In the genomic region with DNA sequence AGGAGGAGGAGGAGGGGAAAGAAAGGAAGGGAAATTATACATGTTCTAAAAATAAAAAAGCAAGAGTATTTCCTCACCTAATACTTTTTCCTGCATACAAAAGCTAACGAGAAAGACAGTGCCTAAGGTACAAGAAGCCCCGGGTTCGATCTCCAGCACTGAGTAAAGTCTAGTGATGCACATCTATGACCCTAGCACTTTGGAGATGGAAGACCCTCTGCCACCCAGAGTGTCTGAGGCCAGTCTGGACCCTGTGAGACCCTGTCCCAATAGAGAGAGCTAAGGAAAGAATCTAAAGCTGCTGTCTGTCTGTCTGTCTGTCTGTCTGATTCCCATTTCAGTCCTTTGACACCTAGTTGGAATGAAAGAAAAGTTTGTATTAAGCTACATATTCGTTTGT, we compare ENCODE assay signal across 19 mouse cellular contexts. TPM values are rescaled to one million over a fixed set of nuclear protein-coding genes. Genes with fewer than 3 reads are reported as not detected.
A peak's percentile ranks its signal among the peaks of the same experiment; 100 is the strongest.
DNase-seq lines count a peak whose midpoint lies in the region; ATAC-seq and TF ChIP-seq lines count a peak whose summit lies in the region.
"Had no signal": no experiment of that assay in that cellular context is flagged by ENCODE, and none has a peak within 500 bp of the region (broad histone marks: within the 10 kb centered on the region; RNA-seq: fewer than 3 reads in every experiment).

No protein-coding gene starts in this region.

- DNase-seq in heart, embryonic 10.5 days (ENCODE audit: low spot score): no peak
- DNase-seq in heart, adult 9 months (ENCODE audit: low spot score in 2 of 2): no peak
- no peak for DNase-seq in forebrain, embryonic 10.5 days (ENCODE audit: extremely low spot score, low spot score)
- no peak for DNase-seq in forebrain, postnatal 0 days
- DNase-seq in layer of hippocampus, adult 9-10 months (ENCODE audit: low spot score): no peak
- DNase-seq: cerebellum, adult 8-10 months; liver, embryonic 13.5 days had no signal

- H3K4me1 ChIP-seq in heart, embryonic 10.5 days: peaks cover 12% of the 10 kb centered on the region; the same call in 1 of the 2 replicates
- peaks cover 45% of the 10 kb centered on the region for H3K4me1 ChIP-seq in forebrain, embryonic 10.5 days
- H3K4me1 ChIP-seq in forebrain, postnatal 0 days (ENCODE audit: insufficient read depth): peaks cover 6% of the 10 kb centered on the region
- H3K4me1 ChIP-seq in midbrain, embryonic 15.5 days: peaks cover 16% of the 10 kb centered on the region
- H3K4me1 ChIP-seq: heart, embryonic 15.5 days; kidney, embryonic 15.5 days; liver, embryonic 13.5 days had no signal

- no peaks in the 10 kb centered on the region for H3K27me3 ChIP-seq in heart, embryonic 10.5 days (ENCODE audit: insufficient read depth, poor library complexity, severe bottlenecking)
- H3K27me3 ChIP-seq in forebrain, embryonic 10.5 days (ENCODE audit: poor library complexity, severe bottlenecking): no peaks in the 10 kb centered on the region
- no peaks in the 10 kb centered on the region for H3K27me3 ChIP-seq in forebrain, postnatal 0 days (ENCODE audit: insufficient read depth, low read length)
- H3K27me3 ChIP-seq in midbrain, embryonic 15.5 days (replicated peaks): no peaks in the 10 kb centered on the region
- H3K27me3 ChIP-seq: heart, embryonic 15.5 days; kidney, embryonic 15.5 days; limb, embryonic 12.5 days; liver, embryonic 13.5 days had no signal

- H3K4me3 ChIP-seq in heart, embryonic 10.5 days: no peak overlapping the region
- H3K4me3 ChIP-seq in forebrain, embryonic 10.5 days: 0 out of 2 replicates have a peak overlapping the region, but pooled peaks have one; percentile 7
- no peak overlapping the region for H3K4me3 ChIP-seq in forebrain, postnatal 0 days (ENCODE audit: low read depth, low read length)
- no peak overlapping the region for H3K4me3 ChIP-seq in midbrain, embryonic 15.5 days
- H3K4me3 ChIP-seq: heart, embryonic 15.5 days; kidney, embryonic 15.5 days; limb, embryonic 12.5 days; liver, embryonic 13.5 days had no signal

- no peak for ATAC-seq in forebrain, postnatal 0 days
- ATAC-seq in midbrain, embryonic 15.5 days (replicated peaks): no peak
- no peak for ATAC-seq in megakaryocyte-erythroid progenitor cell, adult 5-6 weeks (replicated peaks; ENCODE audit: low FRiP score, low TSS enrichment, poor library complexity, severe bottlenecking)
- no peak for ATAC-seq in inflammation-experienced regulatory T-cells, adult 6 months
- ATAC-seq: activated CD4-positive, CD25-positive, alpha-beta regulatory T cell, adult 4 months; intestine, postnatal 0 days had no signal

- H3K9ac ChIP-seq in forebrain, postnatal 0 days: no peak overlapping the region
- H3K9ac ChIP-seq in midbrain, embryonic 15.5 days: no peak overlapping the region
- H3K9ac ChIP-seq: heart, embryonic 15.5 days; kidney, embryonic 15.5 days; limb, embryonic 12.5 days; liver, embryonic 13.5 days; lung, embryonic 14.5 days had no signal

- H3K27ac ChIP-seq in heart, embryonic 10.5 days: 0 out of 2 replicates have a peak overlapping the region, but pooled peaks have one; percentile 1
- H3K27ac ChIP-seq in forebrain, embryonic 10.5 days: peak overlapping the region; percentile 89
- peak overlapping the region; percentile 5; the same call in 1 of the 2 replicates for H3K27ac ChIP-seq in forebrain, postnatal 0 days (ENCODE audit: low read depth, low read length)
- H3K27ac ChIP-seq in midbrain, embryonic 15.5 days: peak overlapping the region; percentile 31; the same call in 1 of the 2 replicates
- H3K27ac ChIP-seq: heart, embryonic 15.5 days; kidney, embryonic 15.5 days; limb, embryonic 12.5 days; liver, embryonic 13.5 days; macrophage; stomach, postnatal 0 days had no signal

- WGBS in heart, embryonic 10.5 days: 79% methylated on average over 4 of the region's 4 CpGs
- WGBS in forebrain, embryonic 10.5 days: 64% methylated on average over 4 of the region's 4 CpGs
- WGBS in forebrain, postnatal 0 days: 31% methylated on average over 4 of the region's 4 CpGs
- 62% methylated on average over 4 of the region's 4 CpGs for WGBS in midbrain, embryonic 15.5 days

- no peaks in the 10 kb centered on the region for H3K36me3 ChIP-seq in heart, embryonic 10.5 days
- no peaks in the 10 kb centered on the region for H3K36me3 ChIP-seq in forebrain, embryonic 10.5 days (replicated peaks)
- H3K36me3 ChIP-seq in forebrain, postnatal 0 days (ENCODE audit: insufficient read depth): no peaks in the 10 kb centered on the region
- no peaks in the 10 kb centered on the region for H3K36me3 ChIP-seq in midbrain, embryonic 15.5 days (replicated peaks)
- H3K36me3 ChIP-seq: G1E; heart, embryonic 15.5 days; kidney, embryonic 15.5 days; limb, embryonic 12.5 days; liver, embryonic 13.5 days had no signal

- H3K9me3 ChIP-seq in heart, embryonic 10.5 days: no peaks in the 10 kb centered on the region
- no peaks in the 10 kb centered on the region for H3K9me3 ChIP-seq in forebrain, embryonic 10.5 days
- no peaks in the 10 kb centered on the region for H3K9me3 ChIP-seq in forebrain, postnatal 0 days (ENCODE audit: low read length)
- no peaks in the 10 kb centered on the region for H3K9me3 ChIP-seq in midbrain, embryonic 15.5 days
- H3K9me3 ChIP-seq: heart, embryonic 15.5 days; kidney, embryonic 15.5 days; limb, embryonic 12.5 days; liver, embryonic 13.5 days had no signal

- no peak overlapping the region for H3K4me2 ChIP-seq in forebrain, postnatal 0 days (ENCODE audit: low read depth)
- no peak overlapping the region for H3K4me2 ChIP-seq in midbrain, embryonic 15.5 days
- H3K4me2 ChIP-seq: heart, embryonic 15.5 days; kidney, embryonic 15.5 days; limb, embryonic 12.5 days; liver, embryonic 13.5 days; lung, embryonic 14.5 days had no signal

- no peak for TF ChIP-seq CTCF in forebrain, postnatal 0 days (IDR thresholded peaks at IDR 0.05; ENCODE audit: low read depth)

RNA-seq across cellular contexts. Expression of a gene that starts 40.0 kb away (rescaled TPM):
- polyA plus RNA-seq in heart, embryonic 10.5 days (2016; fragmentation: Nextera tagmentation; extraction: Ambion mirVana): 32.5 and 33.9 TPM in 2 replicates
- polyA plus RNA-seq in forebrain, embryonic 10.5 days (2016; fragmentation: Nextera tagmentation; extraction: Ambion mirVana): 19.6 and 21.2 TPM in 2 replicates
- 32.0 and 43.7 TPM in 2 replicates for total RNA-seq in forebrain, postnatal 0 days (2014; rRNA removed)
- polyA plus RNA-seq in forebrain, postnatal 0 days (2015; fragmentation: Nextera tagmentation; extraction: Ambion mirVana): 16.3 and 17.0 TPM in 2 replicates
- 16.9 and 19.9 TPM in 2 replicates for polyA plus RNA-seq in midbrain, embryonic 15.5 days (2015; fragmentation: Nextera tagmentation; extraction: Ambion mirVana)
- total RNA-seq in megakaryocyte-erythroid progenitor cell, adult 5-6 weeks (2014; fragmentation: Nextera tagmentation): 0.33 TPM in 1 of 2 replicates, not detected in the other
- total RNA-seq in megakaryocyte-erythroid progenitor cell, adult 5-6 weeks (2017): 1.2 and 3.0 TPM in 2 replicates
- polyA plus RNA-seq in inflammation-experienced regulatory T-cells, adult 6 months (2017; shearing (Covaris generic)): 10 to 100 TPM; 10.9 to 16.5 (median 12.1) TPM
- polyA plus RNA-seq: G1E had no signal

Comparison
In these comparisons a context has a peak if more than half of its experiments do, and no peak if none do; other contexts are left out.
1. H3K27ac ChIP-seq: peak in every context shown above with its lines; median percentile 89 in forebrain, embryonic 10.5 days; 31 in midbrain, embryonic 15.5 days; 5 in forebrain, postnatal 0 days; 1 in heart, embryonic 10.5 days.